Mouse (Mus musculus) neural tube, embryonic 13.5 days (tissue): ENCODE results near the gene Myo1g. TPM values are rescaled to one million over a fixed set of nuclear protein-coding genes. Genes with fewer than 3 reads are reported as not detected.
A peak's percentile ranks its signal among the peaks of the same experiment; 100 is the strongest.
"Not testable (repeated sequence)": the region's sequence is repeated elsewhere in the genome, so short reads cannot be mapped to it uniquely, and the experiment has no call there.

Experiments used
- ATAC-seq: fragments of 200-750 bp; cut with Nextera tagmentation; 2 replicates; pipeline ENCODE4 v1.8.0; 2017; ENCODE audit warnings: low read depth, mild to moderate bottlenecking, moderate TSS enrichment, moderate library complexity
- H3K27ac ChIP-seq: fragments of 300-500 bp; sonication (generic); replicated peaks from 2 replicates; pipeline ENCODE4 v1.5.1; 2015; ENCODE audit warnings: moderate library complexity, mild to moderate bottlenecking, inconsistent platforms
- H3K27me3 ChIP-seq: fragments of 300-500 bp; sonication (generic); 2 replicates; pipeline ENCODE4 v1.6.1; 2015; ENCODE audit warnings: mild to moderate bottlenecking, inconsistent platforms
- H3K36me3 ChIP-seq: fragments of 300-500 bp; sonication (generic); 2 replicates; pipeline ENCODE4 v1.6.1; 2015; ENCODE audit warnings: mild to moderate bottlenecking, inconsistent platforms
- H3K4me1 ChIP-seq: fragments of 300-500 bp; sonication (generic); replicated peaks from 2 replicates; pipeline ENCODE4 v1.6.1; 2015; ENCODE audit warnings: inconsistent platforms
- H3K4me2 ChIP-seq: fragments of 300-500 bp; sonication (generic); 2 replicates; pipeline ENCODE4 v1.6.1; 2015; ENCODE audit warnings: inconsistent platforms, mild to moderate bottlenecking, moderate library complexity
- H3K4me3 ChIP-seq: fragments of 300-500 bp; sonication (generic); 2 replicates; pipeline ENCODE4 v1.5.1; 2015; ENCODE audit warnings: mild to moderate bottlenecking, inconsistent platforms
- H3K9ac ChIP-seq: fragments of 300-500 bp; sonication (generic); 2 replicates; pipeline ENCODE4 v1.6.1; 2015; ENCODE audit warnings: moderate library complexity, mild to moderate bottlenecking, inconsistent platforms
- H3K9me3 ChIP-seq: fragments of 300-500 bp; sonication (generic); 2 replicates; pipeline ENCODE4 v1.6.1; 2016; ENCODE audit warnings: inconsistent platforms
- WGBS: fragments of 180-500 bp; shearing (Covaris S2); methylation state at CpG from one replicate; pipeline ENCODE4 v1.1.7; 2015; 5-methylcytosine and 5-hydroxymethylcytosine counted together
- polyA plus RNA-seq: library from polyadenylated mRNA; unstranded; fragments of >200 nt; fragmentation: Nextera tagmentation; extraction: Ambion mirVana; gene quantifications from 2 replicates; pipeline ENCODE4 v1.2.1, GENCODE M21; 2015

Gene Myo1g
- polyA plus RNA-seq, 1 experiment from 2014 or later, result 0.52 TPM

DNA sequence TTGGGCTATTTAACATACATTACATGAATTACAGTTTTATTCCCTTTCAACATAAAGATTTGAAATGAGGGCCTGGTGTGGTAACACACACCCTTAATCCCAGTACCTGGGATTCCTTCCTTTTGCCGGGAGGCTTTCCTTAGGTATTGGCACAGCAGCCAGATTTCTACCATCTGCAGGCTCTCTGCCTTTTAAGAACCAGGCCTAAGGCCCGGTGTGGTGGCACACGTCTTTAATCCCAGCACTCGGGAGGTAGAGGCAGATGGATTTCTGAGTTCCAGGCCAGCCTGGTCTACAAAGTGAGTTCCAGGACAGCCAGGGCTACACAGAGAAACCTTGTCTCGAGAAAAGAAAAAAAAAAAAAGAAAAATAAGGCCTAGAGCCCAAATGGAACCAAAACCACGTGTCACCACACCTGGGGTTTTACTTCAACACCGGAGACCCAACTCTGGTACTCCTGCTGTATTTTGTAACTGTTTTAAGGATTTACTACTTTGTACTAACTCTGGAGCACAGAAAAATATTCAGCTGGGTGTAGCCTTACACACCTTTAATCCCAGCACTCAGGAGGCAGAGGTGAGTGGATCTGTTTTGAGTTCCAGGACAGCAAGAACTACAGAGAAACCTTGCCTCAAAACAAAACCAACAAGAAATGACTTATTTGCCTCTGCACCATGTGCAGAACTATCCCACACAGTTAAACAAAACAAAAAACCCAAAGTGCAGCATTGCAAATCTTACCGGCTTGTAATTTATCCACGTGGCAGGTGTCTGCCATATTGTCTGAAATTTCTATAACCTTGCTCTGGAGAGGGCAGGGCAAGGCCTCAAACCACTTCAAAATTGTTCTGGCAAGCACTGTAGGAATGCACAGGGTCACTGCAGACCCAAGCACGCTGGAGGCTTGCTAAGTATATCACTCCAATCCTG lies 6.8 kb upstream of the Myo1g start:
- peak; percentile 24 for ATAC-seq
- Histone ChIP-seq H3K4me1 (peaks cover 28% of the 10 kb centered on the region), H3K9me3 (no peaks in the 10 kb centered on the region), H3K9ac (peak overlapping the region; percentile 87), H3K36me3 (peaks cover 30% of the 10 kb centered on the region), H3K27ac (peak overlapping the region; percentile 80), H3K4me2 (peak overlapping the region; percentile 94), H3K4me3 (peak overlapping the region; percentile 63), H3K27me3 (no peaks in the 10 kb centered on the region)
- 20% methylated on average over 10 of the region's 10 CpGs for WGBS

- not testable (repeated sequence) for H3K27me3 ChIP-seq, H3K9me3 ChIP-seq, H3K27ac ChIP-seq, ATAC-seq
- peak overlapping the region; percentile 63; the same call in 1 of the 2 replicates for H3K4me3 ChIP-seq
- H3K9ac ChIP-seq, result peak overlapping the region; percentile 87
- H3K36me3 ChIP-seq, result peaks cover 30% of the 10 kb centered on the region
- peaks cover 28% of the 10 kb centered on the region for H3K4me1 ChIP-seq
- 75% methylated on average over 11 of the region's 16 CpGs for WGBS
- H3K4me2 ChIP-seq, result peak overlapping the region; percentile 94
Measured at GRCm38 (mm10) chr11:6526526-6527255, 5.9 kb upstream of the Myo1g start.

GRCm38 (mm10) chr11:6525241-6525640 lies 4.5 kb upstream of the Myo1g start:
- Histone ChIP-seq H3K9me3 (no peaks in the 10 kb centered on the region), H3K27me3 (no peaks in the 10 kb centered on the region), H3K36me3 (peaks cover 30% of the 10 kb centered on the region), H3K4me2 (no peak overlapping the region), H3K4me1 (peaks cover 28% of the 10 kb centered on the region), H3K9ac (no peak overlapping the region), H3K27ac (no peak overlapping the region), H3K4me3 (no peak overlapping the region)
- 69% methylated on average over 1 of the region's 1 CpGs for WGBS
- no peak for ATAC-seq

GRCm38 (mm10) chr11:6524880-6525238 lies 4.1 kb upstream of the Myo1g start:
- Histone ChIP-seq H3K27ac (no peak overlapping the region), H3K4me3 (no peak overlapping the region), H3K27me3 (no peaks in the 10 kb centered on the region), H3K4me1 (peaks cover 28% of the 10 kb centered on the region), H3K36me3 (peaks cover 30% of the 10 kb centered on the region), H3K9me3 (no peaks in the 10 kb centered on the region), H3K9ac (no peak overlapping the region), H3K4me2 (no peak overlapping the region)
- WGBS, result 93% methylated on average over 4 of the region's 4 CpGs
- no peak for ATAC-seq

GRCm38 (mm10) chr11:6524165-6524879 lies 3.6 kb upstream of the Myo1g start:
- Histone ChIP-seq H3K9me3 (no peaks in the 10 kb centered on the region), H3K27ac (no peak overlapping the region), H3K36me3 (peaks cover 30% of the 10 kb centered on the region), H3K4me3 (no peak overlapping the region), H3K27me3 (no peaks in the 10 kb centered on the region), H3K4me2 (no peak overlapping the region), H3K4me1 (peaks cover 28% of the 10 kb centered on the region), H3K9ac (no peak overlapping the region)
- no peak for ATAC-seq
- WGBS, result 91% methylated on average over 8 of the region's 8 CpGs

DNA sequence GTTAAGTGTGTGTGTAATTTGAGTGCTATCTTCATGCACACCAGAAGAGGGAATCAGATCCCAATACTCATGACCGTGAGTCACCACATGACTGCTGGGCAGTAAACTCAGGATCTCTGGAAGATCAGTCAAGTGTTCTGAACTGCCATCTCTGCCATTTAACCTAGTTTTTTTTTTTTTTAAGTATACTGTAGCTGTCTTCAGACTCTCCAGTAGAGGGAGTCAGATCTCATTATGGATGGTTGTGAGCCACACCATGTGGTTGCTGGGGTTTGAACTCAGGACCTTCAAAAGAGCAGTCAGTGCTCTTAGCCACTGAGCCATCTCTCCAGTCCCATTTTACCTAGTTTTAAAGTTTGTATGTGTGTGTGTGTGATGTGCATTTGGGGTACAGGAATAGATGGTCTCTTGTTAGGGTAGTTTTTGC lies 2.9 kb upstream of the Myo1g start:
- 57% methylated on average over 1 of the region's 1 CpGs for WGBS

GRCm38 (mm10) chr11:6522782-6523525 lies 2.2 kb upstream of the Myo1g start:
- 77% methylated on average over 9 of the region's 9 CpGs for WGBS
- no peak overlapping the region for H3K4me2 ChIP-seq
- no peaks in the 10 kb centered on the region for H3K27me3 ChIP-seq
- no peak for ATAC-seq
- H3K36me3 ChIP-seq, result peaks cover 30% of the 10 kb centered on the region
- H3K4me3 ChIP-seq, result no peak overlapping the region
- H3K9me3 ChIP-seq, result no peaks in the 10 kb centered on the region
- H3K27ac ChIP-seq, result no peak overlapping the region
- no peak overlapping the region for H3K9ac ChIP-seq
- H3K4me1 ChIP-seq, result peaks cover 21% of the 10 kb centered on the region

More for the DNA sequence above, 2.9 kb upstream of the Myo1g start:
- H3K4me2 ChIP-seq, result no peak overlapping the region
- H3K9ac ChIP-seq, result no peak overlapping the region
- no peak for ATAC-seq
- H3K9me3 ChIP-seq, result no peaks in the 10 kb centered on the region
- H3K27ac ChIP-seq, result no peak overlapping the region
- H3K4me3 ChIP-seq, result no peak overlapping the region
- H3K4me1 ChIP-seq, result peaks cover 24% of the 10 kb centered on the region
- peaks cover 30% of the 10 kb centered on the region for H3K36me3 ChIP-seq
- H3K27me3 ChIP-seq, result no peaks in the 10 kb centered on the region

DNA sequence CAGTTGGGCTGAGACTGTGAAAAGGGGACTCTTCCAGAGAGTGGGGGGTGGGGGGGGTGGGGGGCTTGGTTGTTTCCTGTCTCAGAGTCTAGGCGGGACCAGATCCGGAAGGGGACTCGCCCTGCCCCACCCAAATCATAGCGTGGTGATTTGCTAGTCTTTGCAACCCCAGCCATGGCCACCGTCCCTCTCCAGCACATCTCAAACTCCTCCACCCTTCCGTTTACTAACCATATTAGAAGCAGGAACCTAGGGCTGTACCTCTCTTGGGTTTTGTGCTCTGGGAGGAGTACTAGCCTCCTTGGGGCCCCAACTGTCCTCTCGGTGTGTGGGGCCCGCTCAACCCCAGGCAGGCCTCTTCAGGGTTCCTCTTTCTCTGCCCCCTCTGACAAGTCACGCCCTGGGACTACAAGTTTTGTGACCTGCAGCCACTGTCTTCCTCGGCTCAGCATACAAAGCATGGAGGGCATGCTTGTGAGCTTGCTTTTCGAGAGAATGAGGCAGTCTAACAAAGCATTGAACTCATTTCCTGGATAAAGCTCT lies 1.2 kb downstream of the Myo1g start:
- ATAC-seq, result no peak
- 73% methylated on average over 11 of the region's 11 CpGs for WGBS
- no peaks in the 10 kb centered on the region for H3K9me3 ChIP-seq
- peaks cover 9% of the 10 kb centered on the region for H3K36me3 ChIP-seq
- H3K9ac ChIP-seq, result no peak overlapping the region
- no peak overlapping the region for H3K4me3 ChIP-seq
- H3K4me2 ChIP-seq, result no peak overlapping the region
- H3K27me3 ChIP-seq, result no peaks in the 10 kb centered on the region
- H3K27ac ChIP-seq, result no peak overlapping the region
- H3K4me1 ChIP-seq, result 0 out of 2 replicates have a peak, but pooled peaks cover 2% of the 10 kb centered on the region

DNA sequence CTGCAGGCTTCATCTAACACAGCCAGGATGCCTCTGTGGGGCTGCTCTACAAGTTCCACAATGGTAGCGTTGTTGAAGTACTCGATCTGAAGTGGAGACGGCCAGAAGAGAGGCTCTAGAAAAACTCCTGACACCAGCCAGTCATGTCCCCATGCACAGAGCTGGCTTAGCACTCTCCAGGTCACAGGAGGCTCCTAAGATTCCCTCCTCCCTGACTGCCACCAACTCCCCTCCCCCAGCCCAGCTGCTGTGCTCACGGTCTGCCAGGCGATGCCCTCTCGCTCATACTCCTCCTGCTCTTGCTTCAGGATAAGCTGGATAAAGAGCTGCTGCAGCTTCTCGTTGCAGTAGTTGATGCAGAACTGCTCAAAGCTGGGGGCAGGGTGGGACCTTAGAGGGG lies 5.9 kb downstream of the Myo1g start:
- H3K9ac ChIP-seq, result no peak overlapping the region
- no peak for ATAC-seq
- no peaks in the 10 kb centered on the region for H3K36me3 ChIP-seq
- 43% methylated on average over 7 of the region's 7 CpGs for WGBS
- 0 out of 2 replicates have a peak, but pooled peaks cover 2% of the 10 kb centered on the region for H3K4me1 ChIP-seq
- H3K27me3 ChIP-seq, result no peaks in the 10 kb centered on the region
- no peaks in the 10 kb centered on the region for H3K9me3 ChIP-seq
- no peak overlapping the region for H3K4me2 ChIP-seq
- H3K27ac ChIP-seq, result no peak overlapping the region
- no peak overlapping the region for H3K4me3 ChIP-seq

DNA sequence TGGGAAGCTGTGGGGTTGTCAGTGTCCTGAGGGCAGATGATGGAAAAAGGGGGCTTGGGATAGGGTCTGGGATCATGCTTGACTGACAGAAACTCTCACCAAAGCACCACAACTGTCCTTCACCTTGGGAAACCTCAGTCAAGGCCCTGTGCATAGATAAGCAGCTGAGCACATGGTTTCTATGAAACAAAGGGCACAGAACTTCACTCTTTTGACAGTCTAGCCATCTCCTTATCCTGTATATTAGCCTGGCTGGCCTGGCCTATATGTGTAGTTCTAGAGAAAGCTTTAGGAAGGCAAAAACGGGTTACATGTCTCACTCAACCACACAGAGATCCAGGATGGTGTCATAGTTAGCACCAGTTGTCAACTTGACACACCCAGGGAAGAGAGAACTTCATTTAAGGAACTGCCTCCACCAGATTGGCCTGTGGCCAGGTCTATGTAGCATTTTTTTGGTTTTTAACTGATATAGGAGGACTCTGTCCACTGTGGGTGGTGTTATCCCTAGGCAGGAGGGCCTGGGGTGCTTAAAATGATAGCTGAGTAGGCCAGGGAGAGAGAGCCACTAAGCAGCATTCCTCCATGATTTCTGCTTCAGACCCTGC lies 12.4 kb downstream of the Myo1g start:
- no peaks in the 10 kb centered on the region for H3K9me3 ChIP-seq
- no peak overlapping the region for H3K4me2 ChIP-seq
- H3K36me3 ChIP-seq, result no peaks in the 10 kb centered on the region
- H3K4me1 ChIP-seq, result no peaks in the 10 kb centered on the region
- no peak overlapping the region for H3K9ac ChIP-seq
- WGBS, result 53% methylated on average over 1 of the region's 1 CpGs
- no peak for ATAC-seq
- no peaks in the 10 kb centered on the region for H3K27me3 ChIP-seq
- H3K27ac ChIP-seq, result no peak overlapping the region
- no peak overlapping the region for H3K4me3 ChIP-seq

DNA sequence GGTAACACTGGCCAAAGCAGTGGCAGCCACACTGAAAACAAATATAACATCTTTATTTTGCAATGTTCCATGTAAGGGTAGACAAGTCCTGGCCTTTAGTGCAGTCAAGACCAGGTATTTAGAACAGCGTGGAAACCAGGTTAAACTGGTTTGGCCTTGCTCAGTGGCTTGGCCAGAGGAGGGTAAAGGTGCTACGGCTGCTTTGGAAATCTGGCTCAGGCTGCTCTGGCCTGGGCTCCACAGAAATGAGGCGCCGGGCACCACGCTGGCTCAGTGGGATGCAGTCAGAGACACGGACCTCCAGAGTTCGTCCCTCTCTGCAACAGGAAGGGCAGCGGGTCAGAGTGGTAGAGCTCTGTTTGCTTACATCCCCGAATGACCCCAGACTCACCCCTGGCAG lies 14.2 kb downstream of the Myo1g start:
- Histone ChIP-seq H3K4me1 (no peaks in the 10 kb centered on the region), H3K36me3 (no peaks in the 10 kb centered on the region), H3K4me2 (no peak overlapping the region), H3K27ac (no peak overlapping the region), H3K9me3 (no peaks in the 10 kb centered on the region), H3K4me3 (no peak overlapping the region), H3K9ac (no peak overlapping the region), H3K27me3 (no peaks in the 10 kb centered on the region)
- 85% methylated on average over 9 of the region's 9 CpGs for WGBS
- ATAC-seq, result no peak
